8 mouse cellular contexts compared by ENCODE assay signal in the genomic region with DNA sequence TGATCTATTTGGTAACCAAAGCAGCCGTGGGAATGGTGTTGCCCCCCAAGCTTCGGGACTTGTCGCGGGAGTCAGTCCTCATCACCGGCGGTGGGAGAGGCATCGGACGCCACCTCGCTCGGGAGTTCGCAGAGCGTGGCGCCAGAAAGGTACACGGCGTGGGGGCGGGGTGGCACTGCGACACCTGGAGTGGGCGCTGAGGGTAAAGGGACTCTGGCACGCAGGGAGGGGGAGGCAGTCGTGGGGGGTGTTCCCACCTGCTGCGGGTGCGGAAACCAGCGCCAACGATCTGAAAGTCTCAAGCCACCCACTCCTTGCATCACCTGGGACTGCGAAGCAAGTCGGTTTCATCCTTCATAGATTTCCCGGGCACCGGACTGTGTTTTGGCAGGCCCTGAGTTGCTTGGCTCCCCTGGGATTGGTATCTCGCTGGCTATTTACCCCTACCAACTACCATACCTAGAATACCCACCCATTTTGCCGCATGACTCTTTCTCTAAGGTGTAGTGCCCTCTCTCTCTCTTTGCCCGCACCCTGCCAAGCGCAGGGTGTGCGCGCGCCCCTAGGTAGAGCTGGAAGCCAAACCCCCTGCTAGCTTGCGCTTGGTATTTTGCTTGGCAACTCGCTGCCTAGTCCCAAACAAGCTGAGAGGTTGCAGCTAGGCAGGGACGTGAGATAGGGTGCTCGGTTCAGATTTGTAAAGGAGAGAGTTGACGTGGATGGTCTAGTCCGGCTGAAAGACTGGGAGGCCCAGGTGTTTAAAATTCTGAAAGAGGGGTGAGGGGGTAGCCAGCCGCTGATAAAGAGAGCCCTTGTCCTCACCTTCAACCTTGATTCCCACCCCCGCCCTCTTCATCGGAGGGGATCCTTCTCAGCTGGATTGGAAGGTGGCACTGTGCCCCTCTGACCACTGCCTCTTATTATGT. TPM values are rescaled to one million over a fixed set of nuclear protein-coding genes. Genes with fewer than 3 reads are reported as not detected.
DNase-seq lines count a peak whose midpoint lies in the region; ATAC-seq and TF ChIP-seq lines count a peak whose summit lies in the region.

No protein-coding gene starts in this region.

- peaks cover 2% of the 10 kb centered on the region for H3K4me1 ChIP-seq in bone marrow, adult 2 months (ENCODE audit: control insufficient read depth, insufficient read depth, low read length)
- peaks cover 22% of the 10 kb centered on the region for H3K4me1 ChIP-seq in hindbrain, embryonic 16.5 days (ENCODE audit: control insufficient read depth, insufficient read depth, low read depth, low read length)
- peaks cover 38% of the 10 kb centered on the region for H3K4me1 ChIP-seq in liver, embryonic 13.5 days (replicated peaks)
- peaks cover 26% of the 10 kb centered on the region for H3K4me1 ChIP-seq in neural tube, embryonic 11.5 days (ENCODE audit: control insufficient read depth, insufficient read depth, low read length)

- H3K27me3 ChIP-seq in hindbrain, embryonic 16.5 days (replicated peaks; ENCODE audit: control insufficient read depth, insufficient read depth, low read length) = peaks cover 19% of the 10 kb centered on the region
- peaks cover 44% of the 10 kb centered on the region for H3K27me3 ChIP-seq in liver, embryonic 13.5 days
- no peaks in the 10 kb centered on the region for H3K27me3 ChIP-seq in neural tube, embryonic 11.5 days (ENCODE audit: control insufficient read depth, insufficient read depth, low read length)

- under 1% methylated on average over 42 of the region's 44 CpGs for WGBS in bone marrow, adult 2 months
- under 1% methylated on average over 44 of the region's 44 CpGs for WGBS in hindbrain, embryonic 16.5 days
- 2% methylated on average over 44 of the region's 44 CpGs for WGBS in liver, embryonic 13.5 days (ENCODE audit: insufficient replicate concordance)
- under 1% methylated on average over 43 of the region's 44 CpGs for WGBS in neural tube, embryonic 11.5 days

- peak; percentile 13; the same call in 1 of the 2 replicates for ATAC-seq in hindbrain, embryonic 16.5 days
- ATAC-seq in liver, embryonic 13.5 days (ENCODE audit: low read depth) = no peak
- ATAC-seq in neural tube, embryonic 11.5 days (ENCODE audit: insufficient read depth, low FRiP score, low TSS enrichment) = no peak

- H3K9me3 ChIP-seq in hindbrain, embryonic 16.5 days (ENCODE audit: control insufficient read depth, low read length) = no peaks in the 10 kb centered on the region
- H3K9me3 ChIP-seq in liver, embryonic 13.5 days (replicated peaks) = no peaks in the 10 kb centered on the region
- H3K9me3 ChIP-seq in neural tube, embryonic 11.5 days (ENCODE audit: control insufficient read depth, low read length) = no peaks in the 10 kb centered on the region

- 0 out of 2 replicates have a peak, but pooled peaks cover 3% of the 10 kb centered on the region for H3K36me3 ChIP-seq in hindbrain, embryonic 16.5 days (ENCODE audit: control insufficient read depth, insufficient read depth, low read length)
- peaks cover 4% of the 10 kb centered on the region for H3K36me3 ChIP-seq in liver, embryonic 13.5 days
- H3K36me3 ChIP-seq in neural tube, embryonic 11.5 days (ENCODE audit: control insufficient read depth, insufficient read depth, low read length) = no peaks in the 10 kb centered on the region

- TF ChIP-seq POLR2A in bone marrow, adult 2 months (IDR thresholded peaks at IDR 0.05; ENCODE audit: borderline replicate concordance, control insufficient read depth, low read depth, low read length) = no peak

- peak overlapping the region; percentile 56 for H3K27ac ChIP-seq in bone marrow, adult 2 months (ENCODE audit: control insufficient read depth, insufficient read depth, low read depth, low read length, poor library complexity)
- peak overlapping the region; percentile 73 for H3K27ac ChIP-seq in hindbrain, embryonic 16.5 days (ENCODE audit: low read depth, low read length)
- peak overlapping the region; percentile 71 for H3K27ac ChIP-seq in liver, embryonic 13.5 days
- 0 out of 2 replicates have a peak overlapping the region, but pooled peaks have one; percentile 15 for H3K27ac ChIP-seq in neural tube, embryonic 11.5 days (ENCODE audit: low read depth, low read length)

- H3K4me2 ChIP-seq in hindbrain, embryonic 16.5 days (ENCODE audit: low read length) = peak overlapping the region; percentile 98
- H3K4me2 ChIP-seq in liver, embryonic 13.5 days = peak overlapping the region; percentile 74
- H3K4me2 ChIP-seq in neural tube, embryonic 11.5 days (ENCODE audit: low read depth) = peak overlapping the region; percentile 56

- peak; percentile 98 for DNase-seq in heart, adult 11 months
- no peak for DNase-seq in heart, adult 8-10 months (ENCODE audit: low spot score)
- DNase-seq in gastrocnemius, adult 18-20 months (ENCODE audit: low spot score) = peak; percentile 51
- no peak for DNase-seq in liver, embryonic 13.5 days
- DNase-seq in neural tube, embryonic 11.5 days (ENCODE audit: low spot score) = peak; percentile 55
- DNase-seq in thymus, postnatal 25 days = peak; percentile 87

- H3K4me3 ChIP-seq in bone marrow, adult 2 months (replicated peaks; ENCODE audit: control insufficient read depth, low read depth, low read length) = peak overlapping the region; percentile 84
- peak overlapping the region; percentile 55 for H3K4me3 ChIP-seq in hindbrain, embryonic 16.5 days (ENCODE audit: low read length)
- peak overlapping the region; percentile 65 for H3K4me3 ChIP-seq in liver, embryonic 13.5 days (replicated peaks)
- peak overlapping the region; percentile 57 for H3K4me3 ChIP-seq in neural tube, embryonic 11.5 days (ENCODE audit: low read depth, low read length)

- no peak for TF ChIP-seq CTCF in bone marrow, adult 2 months (IDR thresholded peaks at IDR 0.05; ENCODE audit: control insufficient read depth, insufficient read depth, low read length)

- peak overlapping the region; percentile 65 for H3K9ac ChIP-seq in hindbrain, embryonic 16.5 days (ENCODE audit: low read depth, low read length)
- peak overlapping the region; percentile 69 for H3K9ac ChIP-seq in liver, embryonic 13.5 days
- H3K9ac ChIP-seq in neural tube, embryonic 11.5 days (ENCODE audit: low read length) = peak overlapping the region; percentile 66

RNA-seq across cellular contexts. Expression of a gene that starts 1.2 kb away (rescaled TPM):
- 100 to 1,000 TPM in 3 of 4 experiments, 10 to 100 TPM in 1; 98.8 to 151 (median 131) TPM for total RNA-seq in heart, adult 8-10 months (2022)
- 24.5 and 58.7 TPM in 2 replicates for polyA plus RNA-seq in bone marrow, adult 2 months (2011; ENCODE audit: insufficient read depth, insufficient read length, low replicate concordance, missing spikeins)
- 10 to 100 TPM; 41.1 to 43.1 TPM for total RNA-seq in gastrocnemius, adult 18-20 months (2021)
- polyA plus RNA-seq in hindbrain, embryonic 16.5 days (2015; fragmentation: Nextera tagmentation; extraction: Ambion mirVana) = 51.8 and 55.7 TPM in 2 replicates
- 25.0 and 31.3 TPM in 2 replicates for polyA plus RNA-seq in liver, embryonic 13.5 days (2015; fragmentation: Nextera tagmentation; extraction: Ambion mirVana)
- polyA plus RNA-seq in neural tube, embryonic 11.5 days (2014; fragmentation: Nextera tagmentation; extraction: Ambion mirVana) = 113 and 128 TPM in 2 replicates

Comparison
In these comparisons a context has a peak if more than half of its experiments do, and no peak if none do; other contexts are left out.
1. DNase-seq: peak in heart, adult 11 months (single experiment), gastrocnemius, adult 18-20 months (single experiment), neural tube, embryonic 11.5 days (single experiment) and thymus, postnatal 25 days (single experiment); none in heart, adult 8-10 months (single experiment) and liver, embryonic 13.5 days (single experiment).
2. H3K27ac ChIP-seq: peak in every context shown above with its lines; median percentile 73 in hindbrain, embryonic 16.5 days; 71 in liver, embryonic 13.5 days; 56 in bone marrow, adult 2 months; 15 in neural tube, embryonic 11.5 days.
3. Peak in every context shown above with its lines, with median percentiles within 50 percentile points of each other: H3K4me3 ChIP-seq, H3K4me2 ChIP-seq and H3K9ac ChIP-seq.